Mouse (Mus musculus): Measurements from ENCODE around the gene Aqp1.

DNA sequence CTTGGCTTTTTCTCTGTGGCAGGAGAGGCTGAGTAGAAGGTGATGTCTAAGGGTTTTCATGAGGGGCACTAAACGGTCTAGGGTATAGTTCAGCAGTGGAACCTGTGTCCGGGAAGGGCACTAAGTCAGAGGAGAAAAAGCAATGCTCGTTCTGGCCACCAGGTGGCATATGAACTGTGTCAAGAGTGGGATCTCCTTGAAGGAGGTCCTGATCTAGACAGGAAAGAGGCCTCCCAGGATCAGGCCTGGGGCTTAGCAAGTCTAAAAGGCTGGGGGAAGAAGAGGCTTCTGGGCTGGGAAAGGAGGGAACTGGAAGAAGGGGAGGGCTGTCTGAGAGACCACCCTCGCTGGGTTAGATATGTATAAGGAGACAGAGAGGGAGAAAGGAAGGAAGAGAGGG is 56.2 kb downstream of the Aqp1 start:
- TF ChIP-seq CTCF (IDR thresholded peaks at IDR 0.05; ENCODE audit: control insufficient read depth, insufficient read depth, insufficient replicate concordance, low read depth, low read length) (peak; percentile 41; the same call in 1 of the 2 replicates), POLR2A (IDR thresholded peaks at IDR 0.05; ENCODE audit: control insufficient read depth, low read depth, low read length) (no peak)
